Mouse (Mus musculus): ENCODE measurements at regions not wholly inside any gene's neighbourhood (a gene's known extent, or its start where the extent isn't known, plus 50 kb on each side); places are given as distances from the start of the nearest gene placed in this dataset.

DNA sequence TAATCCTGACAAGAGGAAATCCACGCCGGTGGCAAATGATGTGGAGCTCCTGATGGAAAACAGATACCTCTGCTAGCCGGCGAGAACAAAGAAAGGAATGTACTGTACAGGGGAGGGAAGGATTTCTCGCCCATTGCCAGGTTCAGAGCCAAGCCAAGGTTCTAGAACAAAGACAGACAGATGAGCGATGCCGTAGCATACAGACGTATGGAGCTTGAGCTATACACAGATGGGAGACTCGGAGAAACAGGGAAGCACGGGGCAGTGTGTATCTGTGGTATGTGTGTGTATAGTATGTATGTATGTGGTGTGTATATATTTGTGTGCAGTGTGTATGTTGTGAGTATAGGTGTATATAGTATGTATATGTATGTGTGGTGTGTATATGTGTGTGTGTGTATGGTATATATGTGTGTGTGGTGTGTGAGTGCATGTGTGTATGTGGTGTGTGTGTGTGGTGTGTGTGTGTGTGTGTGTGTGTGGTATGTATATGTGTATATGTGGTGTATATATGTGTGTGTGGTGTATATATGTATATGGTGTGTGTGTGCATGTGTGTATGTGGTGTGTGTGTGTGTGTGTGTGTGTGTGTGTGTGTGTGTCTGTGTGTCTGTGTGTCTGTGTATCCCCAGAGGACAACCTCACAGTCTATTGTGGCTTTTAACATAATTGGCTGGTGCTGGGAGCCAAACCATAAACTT, 140.6 kb downstream of the Cand1 start:
- DNase-seq (ENCODE audit: low spot score in 2 of 2) = no peak

DNA sequence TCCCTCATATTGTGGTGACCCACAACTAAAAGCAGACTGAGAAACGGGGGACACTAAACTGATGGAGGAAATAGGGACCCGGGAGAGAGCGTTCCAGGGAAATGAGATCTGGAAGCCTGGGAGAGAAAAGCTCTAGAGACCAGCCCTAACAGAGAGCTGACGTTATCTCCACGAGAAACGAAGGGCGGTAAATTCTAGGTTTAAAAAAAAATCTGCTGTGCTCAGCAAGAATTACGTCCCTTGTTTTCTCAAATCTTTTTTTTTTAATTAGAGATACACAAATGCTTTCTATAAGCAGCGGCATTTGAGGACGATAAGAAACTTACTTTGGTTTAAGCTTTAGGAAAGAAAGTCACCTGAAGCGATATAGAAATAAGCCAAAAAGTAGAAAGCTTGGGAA, 145.7 kb downstream of the Cand1 start:
- DNase-seq (ENCODE audit: low spot score in 2 of 2) = no peak

DNA sequence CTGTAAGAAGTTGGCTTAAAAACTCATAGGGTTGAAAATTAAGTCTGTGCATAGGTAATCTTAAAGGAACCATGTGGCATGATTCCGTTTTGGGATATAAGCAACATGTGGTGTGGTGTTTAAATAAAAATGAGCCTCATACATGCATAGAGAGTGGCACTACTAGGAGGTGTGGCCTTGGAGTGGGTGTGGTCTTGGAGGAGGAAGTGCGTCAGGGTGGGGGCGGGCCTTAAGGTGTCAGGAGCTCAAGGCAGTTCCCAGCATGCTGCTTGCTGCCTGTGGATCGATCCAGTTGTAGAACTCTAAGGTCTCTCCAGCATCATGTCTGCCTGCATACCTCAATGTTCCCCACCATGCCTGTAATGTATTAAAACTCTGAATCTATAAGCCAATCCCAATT, 152.0 kb downstream of the Cand1 start:
- DNase-seq (ENCODE audit: low spot score in 2 of 2) = no peak

DNA sequence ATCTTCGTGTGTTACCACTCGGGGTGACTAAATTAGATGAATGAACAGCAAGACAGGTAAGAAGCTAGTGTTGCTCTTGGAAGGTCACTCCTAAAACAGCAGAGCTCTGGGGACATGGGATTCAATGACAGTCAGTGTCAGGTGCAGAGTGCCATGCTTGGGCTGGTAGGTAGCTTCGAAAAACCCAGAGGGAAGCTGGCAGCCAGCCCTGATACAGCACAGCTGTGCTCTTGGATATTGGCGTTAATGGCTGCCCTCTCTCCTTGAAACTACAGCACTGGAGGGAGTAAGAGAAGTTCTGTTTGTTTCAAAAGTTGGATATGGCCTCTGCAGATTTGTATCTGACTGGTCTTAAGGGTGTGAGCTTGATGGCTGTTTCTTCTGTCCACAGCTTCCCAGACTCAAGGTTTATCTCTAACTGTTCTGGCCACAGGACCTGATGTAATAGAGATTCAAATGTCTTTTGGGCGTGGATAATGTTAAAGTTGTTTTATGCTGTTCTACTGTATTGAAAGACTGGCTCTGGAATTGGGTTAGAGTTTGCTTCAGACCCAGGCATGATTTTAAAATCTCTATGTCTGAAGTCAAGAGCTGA, 152.7 kb downstream of the Cand1 start:
- no peak for DNase-seq (ENCODE audit: low spot score in 2 of 2)

DNA sequence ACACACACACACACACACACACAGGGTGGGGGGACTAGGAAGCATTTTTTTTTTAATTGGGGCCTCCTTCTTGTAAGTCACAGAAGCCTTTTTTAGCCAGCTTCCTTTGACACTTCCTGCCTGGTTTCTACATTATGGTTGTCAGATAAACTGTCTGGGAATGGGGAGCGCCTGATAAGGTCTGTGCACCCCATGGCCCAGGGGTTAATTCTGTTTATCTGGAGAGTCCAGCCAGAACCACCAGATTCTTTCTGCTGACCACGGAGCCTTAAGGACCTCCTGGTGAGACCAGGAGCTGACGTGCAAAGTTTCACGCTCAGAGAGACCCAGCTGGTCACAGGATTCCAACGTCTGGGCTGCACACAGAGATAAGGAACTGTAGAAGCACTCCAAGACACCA, 153.4 kb downstream of the Cand1 start:
- no peak for DNase-seq (ENCODE audit: low spot score in 2 of 2)

DNA sequence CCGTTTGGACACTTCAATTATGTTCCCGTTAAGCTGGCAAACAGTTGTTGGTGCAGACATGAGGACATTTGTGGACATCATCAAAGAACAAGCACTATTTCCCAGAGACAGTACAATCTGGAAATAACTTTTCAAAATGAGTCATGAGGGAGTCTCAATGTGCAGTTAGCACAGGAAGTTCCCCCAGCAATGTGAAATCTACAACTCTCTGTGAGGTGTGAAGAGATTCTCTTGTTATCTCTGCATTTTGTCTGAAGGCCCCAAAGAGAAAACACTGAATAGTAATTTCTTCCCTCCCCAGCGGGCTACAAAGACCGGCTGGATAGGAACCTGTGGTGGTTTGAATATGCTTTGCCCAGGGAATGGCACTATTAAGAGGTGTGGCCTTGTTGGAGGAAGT, 156.4 kb downstream of the Cand1 start:
- no peak for DNase-seq (ENCODE audit: low spot score in 2 of 2)

DNA sequence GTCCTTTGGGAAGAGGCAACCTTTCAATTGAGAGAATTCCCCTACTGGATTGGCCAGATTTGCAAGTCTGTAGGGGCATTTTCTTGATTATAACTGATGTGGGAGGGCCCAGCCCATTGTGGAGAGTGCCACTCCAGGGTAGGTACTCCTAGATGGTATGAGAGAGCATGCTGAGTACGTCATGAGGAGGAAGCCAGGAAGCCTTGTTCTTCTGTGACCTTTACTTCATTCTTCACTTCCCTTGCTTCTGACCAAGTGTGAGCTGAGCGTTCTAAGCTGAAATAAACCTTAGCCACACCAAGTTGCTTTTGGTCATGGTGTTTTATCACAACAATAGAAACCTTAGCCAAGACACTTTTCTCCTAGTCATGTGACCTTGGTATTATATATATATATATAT, 157.0 kb downstream of the Cand1 start:
- no peak for DNase-seq (ENCODE audit: low spot score in 2 of 2)

DNA sequence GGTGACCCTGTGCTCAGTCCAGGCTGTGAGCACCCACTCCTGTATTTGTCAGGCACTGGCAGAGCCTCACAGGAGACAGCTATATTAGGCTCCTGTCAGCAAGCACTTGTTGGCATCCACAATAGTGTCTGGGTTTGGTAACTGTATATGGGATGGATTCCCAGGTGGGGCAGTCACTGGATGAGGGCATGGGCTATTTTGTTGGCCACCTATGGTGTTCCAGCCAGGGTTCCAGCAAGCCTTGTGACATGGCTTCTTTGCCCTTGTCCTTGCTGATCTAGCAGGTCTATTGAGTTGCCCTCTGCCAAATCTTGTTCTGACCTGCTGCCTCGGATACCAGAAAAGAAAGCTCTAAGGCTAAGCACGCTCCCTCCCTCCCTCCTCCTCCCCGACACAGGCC, 158.1 kb downstream of the Cand1 start:
- peak; percentile 67 to 70 for DNase-seq (ENCODE audit: low spot score in 2 of 2)

DNA sequence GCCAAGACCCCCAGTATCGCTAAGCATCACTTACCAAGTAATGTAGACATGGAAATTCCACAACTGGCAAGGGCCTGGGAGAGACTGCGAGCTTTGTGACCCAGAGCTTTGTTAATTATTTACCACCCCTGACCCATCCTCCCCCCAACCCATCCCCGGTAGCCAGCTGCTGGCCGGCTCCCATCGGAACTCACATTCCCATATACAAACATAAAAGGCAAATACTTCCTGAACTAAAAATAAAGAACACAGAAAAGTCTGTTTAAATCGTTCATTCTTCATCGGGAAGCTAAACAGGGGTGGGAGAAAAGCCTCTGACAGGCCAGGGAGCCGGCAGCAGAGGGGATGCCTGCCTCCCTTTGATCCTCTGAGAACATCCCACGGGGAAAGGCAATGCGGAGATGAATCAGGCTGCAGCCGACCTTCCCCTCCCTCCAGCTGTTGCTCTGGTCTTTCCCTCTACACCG, 163.7 kb downstream of the Cand1 start:
- no peak for DNase-seq (ENCODE audit: low spot score in 2 of 2)

DNA sequence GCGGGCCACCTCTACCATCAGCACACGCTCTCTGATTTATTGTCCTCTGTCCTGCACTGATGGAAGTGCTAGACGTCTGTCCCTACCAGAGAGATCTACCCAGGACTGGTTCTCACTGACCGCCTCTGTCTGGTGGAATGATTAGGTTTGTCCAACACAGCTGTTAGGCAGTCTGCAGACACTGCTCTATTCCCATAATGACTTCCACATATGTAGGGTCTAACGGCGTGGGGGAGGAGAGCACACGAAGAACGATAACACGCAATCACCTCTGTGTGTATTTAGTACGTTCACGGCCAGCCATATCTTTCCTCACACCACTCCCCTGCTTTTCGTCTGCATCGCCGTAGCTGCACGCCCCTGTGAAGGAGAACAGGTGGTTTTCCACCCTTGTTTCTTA, 165.0 kb downstream of the Cand1 start:
- DNase-seq (ENCODE audit: low spot score in 2 of 2) = no peak

DNA sequence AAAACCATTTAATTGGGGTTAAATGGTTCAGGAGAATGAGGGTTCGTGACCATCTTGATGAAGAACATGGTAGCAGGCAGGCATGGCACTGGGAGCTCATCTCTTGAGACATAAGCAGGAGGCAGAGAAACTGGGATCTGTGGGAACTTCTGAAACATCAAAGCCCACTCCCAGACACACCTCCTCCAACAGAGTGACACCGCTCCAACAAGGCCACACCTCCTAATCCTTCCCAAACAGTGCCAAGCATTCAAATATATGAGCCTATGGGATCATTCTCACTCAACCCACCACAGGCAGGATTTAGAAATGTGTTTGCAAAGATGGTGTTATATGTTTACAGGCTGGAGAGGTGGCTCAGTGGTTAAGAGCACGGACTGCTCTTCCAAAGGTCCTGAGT, 165.9 kb downstream of the Cand1 start:
- DNase-seq (ENCODE audit: low spot score in 2 of 2) = no peak

DNA sequence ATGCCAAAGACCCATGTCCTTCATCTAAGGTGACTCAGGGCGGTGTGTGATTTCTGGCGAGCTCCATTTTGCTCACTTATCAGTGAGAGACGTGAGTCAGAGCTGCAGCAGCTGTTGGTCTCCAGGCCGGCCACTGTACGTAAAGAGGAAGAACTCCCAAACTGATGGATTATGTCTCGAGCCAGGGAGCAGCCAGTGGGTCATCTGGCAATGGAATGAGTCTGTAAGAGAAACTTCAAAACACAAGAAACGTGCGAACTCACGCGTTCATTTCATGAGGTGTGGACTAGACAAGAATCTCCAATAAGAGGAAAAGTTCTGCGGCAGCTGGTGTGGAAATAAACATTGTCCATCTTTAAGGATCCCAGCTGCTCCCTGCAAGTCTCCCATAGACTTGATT, 170.4 kb downstream of the Cand1 start:
- no peak for DNase-seq (ENCODE audit: low spot score in 2 of 2)

DNA sequence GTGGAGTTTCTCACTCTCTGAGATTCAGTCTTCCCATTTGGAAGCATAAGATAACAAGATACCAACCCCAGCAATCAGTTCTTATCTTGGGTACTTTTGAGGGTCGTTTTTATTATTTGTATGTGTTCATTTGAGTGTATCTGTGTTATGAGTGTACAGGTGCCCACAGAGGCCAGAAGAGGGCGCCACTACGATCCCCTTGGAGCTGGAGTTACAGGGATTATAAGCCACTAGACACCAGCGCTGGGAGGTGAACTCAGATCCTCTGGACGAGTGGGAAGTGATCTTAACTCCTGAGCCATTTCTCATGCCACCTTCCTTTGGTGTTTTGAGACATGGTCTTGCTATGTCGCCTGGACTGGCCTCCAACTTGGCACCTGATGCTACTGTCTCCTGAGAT, 172.0 kb downstream of the Cand1 start:
- no peak for DNase-seq (ENCODE audit: low spot score in 2 of 2)

DNA sequence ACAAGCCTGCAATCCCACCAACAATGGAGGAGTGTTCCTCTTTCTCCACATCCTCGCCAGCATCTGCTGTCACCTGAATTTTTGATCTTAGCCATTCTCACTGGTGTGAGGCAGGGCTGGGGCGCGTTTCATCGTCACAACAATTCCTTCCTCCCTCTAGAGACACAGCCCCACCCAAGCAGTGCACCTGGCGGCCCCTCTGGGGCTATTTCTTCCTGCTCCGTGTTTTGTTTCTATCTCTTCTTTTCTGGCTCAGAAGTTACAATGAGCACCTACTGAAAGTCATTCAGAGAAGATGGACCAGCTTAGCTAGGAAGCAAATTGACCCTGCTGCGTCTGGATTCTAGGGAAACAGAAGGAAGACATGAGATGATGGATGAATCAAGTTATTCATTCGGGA, 172.5 kb downstream of the Cand1 start:
- DNase-seq (ENCODE audit: low spot score in 2 of 2) = no peak

DNA sequence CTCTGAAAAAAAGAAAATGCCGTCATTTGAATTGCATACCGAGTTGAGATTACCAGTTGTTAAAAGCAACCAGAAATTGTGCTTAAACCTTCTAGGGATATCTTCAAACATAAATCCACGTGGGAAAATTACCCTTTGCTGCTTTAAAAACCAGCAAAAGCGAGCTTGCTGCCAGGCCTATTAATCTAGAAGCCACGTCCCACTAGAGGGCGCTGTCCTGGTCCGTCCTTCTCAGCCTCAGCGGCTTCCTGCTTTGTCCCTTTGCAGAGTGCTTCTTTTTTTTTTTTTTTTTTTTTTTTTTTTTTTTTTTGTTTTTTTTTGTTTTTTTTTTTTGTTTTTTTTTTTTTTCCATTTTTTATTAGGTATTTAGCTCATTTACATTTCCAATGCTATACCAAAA, 173.9 kb downstream of the Cand1 start:
- no peak for DNase-seq (ENCODE audit: low spot score in 2 of 2)

DNA sequence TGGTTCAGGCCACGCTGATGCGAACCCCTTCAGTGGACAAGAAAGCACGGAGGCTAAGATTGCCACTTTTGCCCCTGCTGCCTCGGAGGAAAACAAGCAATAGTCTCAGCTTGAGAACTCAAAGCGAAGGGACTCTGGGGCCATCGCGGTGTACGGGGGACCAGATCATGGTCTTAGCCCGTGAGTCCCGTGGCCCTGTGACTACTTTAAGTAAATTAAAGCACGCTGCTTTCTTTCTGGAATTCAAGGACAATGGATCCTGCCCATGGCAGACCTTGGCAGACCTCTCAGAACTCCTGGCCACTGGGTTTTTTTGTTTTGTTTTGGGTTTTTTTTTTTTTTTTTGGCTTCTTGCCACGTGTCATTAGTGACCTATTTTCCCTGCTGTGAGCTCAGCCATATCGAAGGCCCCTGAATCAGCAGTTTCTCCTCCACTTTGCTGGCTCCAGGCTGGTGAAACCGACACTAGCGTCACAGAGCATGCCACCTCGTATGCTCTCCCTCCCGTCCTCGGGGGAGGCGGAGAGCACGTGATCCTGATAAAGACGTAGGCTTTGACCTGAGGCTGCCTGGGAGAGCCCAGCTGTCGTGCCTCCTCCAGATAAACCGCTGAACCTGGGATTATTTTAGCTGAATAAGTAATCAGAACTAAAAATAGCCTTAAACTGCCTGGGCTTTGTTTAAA, 174.6 kb downstream of the Cand1 start:
- DNase-seq (ENCODE audit: low spot score in 2 of 2) = peak; percentile 81 to 83

DNA sequence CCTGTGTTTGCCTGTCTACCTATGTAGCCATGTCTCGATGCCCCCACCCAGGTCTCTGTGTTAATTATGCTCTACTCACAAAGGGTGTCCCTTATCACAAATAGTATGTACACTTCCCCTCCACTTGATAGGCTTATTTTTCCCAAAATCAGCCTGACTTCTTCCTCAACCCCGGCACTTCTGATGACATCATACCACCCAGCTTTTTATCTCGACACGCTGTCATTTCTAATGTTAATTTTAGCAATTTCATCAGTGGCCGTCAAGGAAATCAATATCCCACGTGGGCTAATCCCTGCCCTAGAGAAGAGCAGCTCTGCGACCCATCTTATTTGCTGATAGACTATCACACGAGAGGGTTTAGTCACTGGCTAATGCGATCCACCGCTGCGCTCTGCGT, 175.6 kb downstream of the Cand1 start:
- DNase-seq (ENCODE audit: low spot score in 2 of 2) = no peak

DNA sequence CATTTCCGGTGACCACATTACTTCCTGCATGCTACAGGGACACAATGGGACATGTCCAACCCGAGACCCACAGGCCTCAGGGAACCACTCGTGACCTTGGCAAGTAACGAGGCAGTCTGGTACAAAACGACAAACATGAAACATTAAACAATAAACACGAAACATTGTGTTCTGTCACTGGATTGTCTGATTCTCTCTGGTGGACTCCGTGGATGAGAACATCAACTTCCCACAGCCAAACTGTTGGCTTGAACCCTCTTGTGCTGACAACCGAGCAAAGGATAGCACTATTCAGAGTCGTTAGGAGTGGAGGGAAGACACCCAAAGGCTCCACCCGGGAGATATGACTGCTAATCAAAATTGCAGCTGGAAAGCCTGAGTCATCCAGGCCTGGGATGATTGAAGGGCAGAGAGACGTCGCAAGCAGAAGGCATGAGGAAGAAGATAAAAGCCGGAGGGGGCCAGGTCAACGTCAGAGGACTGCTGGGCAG, 176.6 kb downstream of the Cand1 start:
- no peak for DNase-seq (ENCODE audit: low spot score in 2 of 2)

DNA sequence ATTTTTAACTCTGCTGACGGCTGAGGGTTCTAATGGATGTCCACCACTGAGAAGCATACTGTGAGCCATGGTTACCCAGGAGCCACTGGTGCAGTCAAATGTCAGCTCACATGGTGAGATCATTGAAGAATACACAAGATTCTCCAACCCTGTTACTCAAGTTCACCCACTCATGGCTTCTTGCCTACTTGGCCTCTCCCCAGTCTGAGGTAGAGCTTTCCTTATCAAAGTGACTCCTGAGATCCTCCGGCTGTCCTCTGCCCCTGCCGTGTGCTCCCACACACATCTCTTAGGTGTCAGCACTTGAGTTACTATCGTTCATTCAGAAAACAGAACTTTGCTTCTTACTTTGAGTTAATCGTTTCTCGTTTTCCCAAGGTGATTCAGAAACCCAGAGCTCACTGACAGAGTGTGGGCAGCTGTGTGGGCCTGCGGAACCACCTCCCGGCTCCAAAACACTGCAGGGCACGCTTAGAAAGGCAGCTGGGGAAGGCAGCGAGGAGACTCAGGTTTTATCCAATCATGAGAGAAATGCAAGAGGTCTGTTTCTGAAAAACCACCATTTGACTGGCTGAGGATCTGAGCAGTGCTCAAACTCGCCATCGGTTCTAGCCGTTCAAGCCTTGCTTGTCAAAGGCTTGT, 177.8 kb downstream of the Cand1 start:
- no peak for DNase-seq (ENCODE audit: low spot score in 2 of 2)

DNA sequence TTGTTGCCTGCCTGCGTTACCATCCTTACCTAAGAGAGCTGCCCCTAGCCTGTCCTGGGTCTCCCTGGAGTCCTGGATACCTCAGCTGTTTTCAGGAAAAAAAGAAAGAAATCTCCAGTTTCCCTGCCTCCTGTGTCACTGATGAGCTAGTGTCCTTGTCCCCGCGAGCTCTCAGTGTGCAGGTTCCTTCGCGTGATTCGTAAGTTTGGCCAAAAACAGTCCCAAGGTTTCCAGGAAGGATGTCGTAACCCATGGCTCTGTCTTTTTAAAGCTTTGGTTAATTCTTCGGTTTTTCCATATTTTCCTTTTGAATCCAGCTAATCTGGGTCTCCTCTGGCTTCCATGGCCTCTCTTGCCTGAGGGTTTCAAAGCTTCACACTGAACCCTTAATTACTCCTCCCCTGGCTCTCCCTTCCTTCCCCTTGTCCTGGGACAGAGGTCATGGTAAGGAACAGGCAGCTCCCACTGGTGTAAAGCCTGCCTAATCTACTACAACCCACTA, 178.5 kb downstream of the Cand1 start:
- DNase-seq (ENCODE audit: low spot score in 2 of 2) = no peak

DNA sequence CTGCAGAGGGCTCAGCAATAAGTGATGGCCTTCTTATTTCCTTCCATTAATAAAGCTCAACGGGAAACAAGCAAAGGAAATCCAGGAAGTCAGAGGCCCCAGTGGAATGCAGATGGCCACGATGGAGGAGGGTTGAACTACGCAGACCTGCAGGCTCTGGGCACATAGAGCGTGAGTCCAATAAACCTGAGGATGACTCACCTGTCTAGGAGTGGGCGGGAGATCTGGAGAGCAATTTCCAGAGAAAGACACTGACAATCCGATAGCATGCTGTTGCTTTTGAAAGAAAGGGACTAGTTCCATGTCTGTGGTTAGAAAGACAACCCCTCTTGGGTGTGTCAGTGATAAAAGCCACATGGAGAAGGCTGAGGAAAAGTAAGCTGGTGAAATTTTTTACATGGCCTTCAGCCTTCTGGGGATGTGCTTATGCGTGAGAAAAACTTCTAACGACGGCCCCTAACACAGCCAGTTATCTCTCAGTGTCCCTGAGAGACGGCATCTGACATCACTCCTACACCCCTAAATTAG, 181.3 kb downstream of the Cand1 start:
- DNase-seq (ENCODE audit: low spot score in 2 of 2) = no peak

DNA sequence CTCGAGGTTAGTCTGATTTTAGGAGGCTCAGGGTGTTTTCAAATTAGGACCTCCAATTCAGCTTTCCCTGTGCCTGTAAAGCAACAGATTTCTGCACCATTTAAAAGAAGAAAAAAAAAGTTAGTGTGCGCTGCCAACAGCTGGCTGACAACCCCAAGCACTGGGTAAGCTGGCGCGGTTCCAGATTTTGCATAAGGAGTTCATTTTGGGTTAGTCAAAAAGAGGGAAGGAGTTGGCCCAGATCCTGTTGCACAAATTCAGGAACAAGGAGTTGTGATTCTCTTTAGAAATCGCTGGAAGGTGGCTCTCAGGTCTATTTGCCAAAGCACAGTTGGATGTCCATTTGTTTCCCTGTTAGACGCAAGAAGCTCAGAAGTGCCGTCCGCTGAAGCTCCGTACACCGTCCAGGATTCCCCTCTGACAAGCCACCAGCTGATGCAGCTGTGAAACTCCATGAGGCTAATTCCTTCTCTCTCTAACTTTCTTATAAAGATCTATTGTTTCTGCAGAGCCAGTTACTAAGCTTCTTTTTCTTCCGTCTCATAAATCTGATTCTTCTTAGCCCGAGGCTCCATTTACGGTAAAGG, 184.6 kb downstream of the Cand1 start:
- peak in 1 of 2 experiments; percentile 59 for DNase-seq (ENCODE audit: low spot score in 2 of 2)

Measured in heart, adult 9 months (tissue).